Mouse (Mus musculus): Measurements from ENCODE around the gene Rps6ka4.

- TF ChIP-seq CTCF (IDR thresholded peaks at IDR 0.05; ENCODE audit: insufficient read depth, low read length) (no peak), POLR2A (IDR thresholded peaks at IDR 0.05; ENCODE audit: borderline replicate concordance, extremely low read depth, low read depth, low read length) (no peak)
Measured at GRCm38 (mm10) chr19:6814958-6815357, 25.5 kb downstream of the Rps6ka4 start.

All from lung, adult 2 months (tissue).